Mouse (Mus musculus) fibroblast of lung, adult 2 months (primary cell): ENCODE measurements at regions not wholly inside any gene's neighbourhood (a gene's known extent, or its start where the extent isn't known, plus 50 kb on each side); places are given as distances from the start of the nearest gene placed in this dataset.

Source experiments
- DNase-seq: peaks from one replicate; pipeline ENCODE4 v3.0.0-alpha.2; 2011; ENCODE audit warnings: low read depth

DNA sequence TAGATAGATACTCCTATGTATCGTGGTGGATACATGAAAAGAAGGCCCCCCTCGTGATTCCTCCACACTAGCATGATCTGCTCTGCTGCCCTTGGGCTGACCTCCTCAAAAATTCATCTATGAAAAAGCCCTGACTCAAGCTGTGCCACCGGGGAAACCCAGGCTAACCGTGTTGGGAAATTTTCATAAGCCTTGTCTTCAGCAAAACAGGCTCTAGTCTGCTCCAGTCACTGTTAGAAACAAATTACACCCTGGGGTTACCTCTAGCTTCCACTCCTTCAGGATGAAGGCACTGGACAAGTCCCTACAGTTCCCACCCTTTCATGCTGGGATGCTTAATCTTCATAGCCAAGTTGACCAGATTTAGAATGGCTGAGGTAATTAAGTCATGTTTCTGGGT, 315.0 kb upstream of the Nrp1 start:
- DNase-seq = no peak

DNA sequence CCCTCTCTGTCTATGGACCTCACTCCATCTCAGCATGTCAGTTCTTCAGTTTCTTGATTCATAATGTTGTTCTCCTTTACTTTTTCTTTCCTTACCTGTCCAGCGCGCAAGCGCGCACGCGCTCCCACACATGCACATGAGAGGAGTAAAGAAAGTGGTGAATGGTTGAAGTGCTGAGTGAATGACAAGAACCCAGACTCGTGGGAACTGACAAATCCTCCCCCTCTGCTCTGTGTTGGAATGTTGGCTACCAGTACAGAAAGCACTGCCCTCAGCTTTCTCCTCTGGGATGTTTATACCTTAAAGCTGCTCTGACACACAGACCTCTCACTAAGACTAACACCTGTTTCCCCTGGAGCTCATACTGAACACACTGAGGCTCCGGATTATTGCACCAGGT, 302.2 kb upstream of the Nrp1 start:
- no peak for DNase-seq

DNA sequence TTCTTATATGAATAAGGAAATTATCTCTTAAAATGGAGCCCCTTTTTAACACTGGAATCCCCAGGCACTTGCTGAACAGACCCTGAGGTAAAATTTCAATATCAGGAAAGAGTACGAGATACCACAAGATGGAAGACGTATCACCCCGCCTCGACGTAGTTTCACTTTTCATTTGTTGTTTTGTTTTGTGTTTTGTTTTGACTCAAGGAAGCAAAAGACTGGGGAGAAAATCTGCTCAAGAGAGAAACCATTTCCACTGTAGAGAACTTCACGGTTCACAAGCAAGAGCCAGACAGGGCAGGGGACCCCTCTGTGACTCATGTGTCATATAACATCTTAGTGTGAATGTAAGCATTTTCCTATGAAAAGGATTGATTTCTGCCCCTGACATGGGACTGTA, 300.6 kb upstream of the Nrp1 start:
- no peak for DNase-seq

DNA sequence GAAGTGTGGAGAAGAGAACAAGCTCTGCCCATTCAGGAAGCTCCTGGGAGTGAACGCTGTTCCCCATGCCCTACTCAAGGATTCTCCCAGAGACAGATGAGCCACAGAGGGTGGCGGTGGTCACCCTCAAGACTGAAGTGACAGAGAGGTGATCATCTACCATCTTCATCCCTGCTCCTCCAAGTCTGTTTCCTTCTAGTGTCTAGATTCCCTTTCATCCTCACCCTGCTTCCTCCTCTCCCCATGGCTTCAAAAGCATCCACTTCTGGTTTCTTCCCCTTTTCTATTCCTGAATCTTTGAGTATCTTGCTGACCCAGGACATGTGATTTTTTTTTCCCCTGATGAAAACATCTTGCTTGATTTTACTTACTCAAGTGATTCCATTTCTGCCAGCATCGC, 298.6 kb upstream of the Nrp1 start:
- no peak for DNase-seq

DNA sequence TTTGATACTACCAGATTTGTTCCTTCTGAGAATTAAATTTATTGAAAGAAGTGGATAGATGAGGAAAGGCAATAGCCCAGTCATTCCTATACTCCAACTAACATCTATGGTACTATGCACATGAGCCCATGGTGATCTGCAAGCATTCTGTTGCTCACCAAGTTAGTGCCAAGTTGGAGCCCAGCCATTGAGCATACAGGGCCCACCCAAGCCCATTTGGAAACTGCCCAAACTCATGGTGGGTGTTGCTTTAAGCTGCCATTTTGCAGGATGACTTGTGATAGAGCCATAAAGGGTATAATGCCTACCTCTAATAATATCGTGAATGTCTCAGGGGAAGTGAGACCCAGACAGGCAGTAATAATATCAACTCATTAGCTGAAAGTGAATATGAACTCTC, 294.2 kb upstream of the Nrp1 start:
- no peak for DNase-seq

DNA sequence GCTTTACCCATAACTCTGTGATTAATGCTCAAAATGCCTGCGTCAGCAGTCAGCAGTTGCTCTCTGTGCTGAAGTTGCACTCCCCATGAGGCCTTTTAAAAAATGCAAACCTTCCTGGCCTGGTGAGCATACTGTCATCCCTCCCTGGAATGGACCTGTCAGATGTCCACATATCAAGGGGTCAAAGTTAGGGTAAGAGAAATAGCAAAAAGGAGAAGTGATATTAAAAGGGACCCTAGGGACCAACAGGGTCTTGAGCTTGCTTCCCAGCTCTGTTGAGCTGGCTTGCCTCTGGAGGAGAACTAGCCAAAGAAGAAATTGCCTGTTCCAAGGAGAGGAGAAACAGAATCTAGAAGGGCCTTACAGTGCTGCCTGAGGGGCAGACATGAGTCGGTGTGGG, 293.3 kb upstream of the Nrp1 start:
- DNase-seq = no peak

DNA sequence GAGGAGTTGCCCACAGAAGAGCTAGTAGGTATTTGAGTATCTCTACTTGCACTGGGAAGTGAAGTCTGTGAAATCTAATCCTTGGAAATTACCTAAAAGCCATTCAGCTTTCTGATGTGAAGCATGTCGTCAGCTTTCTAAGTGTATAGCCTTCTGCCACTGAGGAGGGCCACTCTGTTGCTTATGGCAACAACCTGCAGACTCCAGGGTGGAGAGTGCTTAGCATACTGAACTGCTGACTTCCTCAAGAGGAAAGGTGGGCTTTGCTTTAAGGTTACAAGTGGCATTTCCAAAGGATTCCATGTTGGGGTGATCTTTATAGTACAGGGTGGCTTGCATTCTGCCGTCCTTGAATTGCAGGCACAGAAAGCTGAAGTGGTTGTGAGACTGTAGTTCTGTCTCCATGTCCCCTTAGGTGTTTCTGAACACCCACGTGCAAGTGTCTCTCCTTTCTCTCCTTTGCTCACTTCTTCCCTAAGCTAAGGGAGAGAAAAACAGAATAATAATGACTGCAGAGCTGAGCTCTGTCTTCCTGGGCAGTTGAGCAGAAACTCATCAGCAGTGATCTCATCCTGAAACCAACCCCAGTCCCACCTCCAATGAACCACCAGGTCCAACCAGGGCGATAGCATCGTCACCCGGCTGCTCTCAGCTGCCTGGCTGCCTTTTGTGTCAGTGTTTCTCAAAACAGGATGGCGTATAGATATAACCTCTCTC, 292.3 kb upstream of the Nrp1 start:
- DNase-seq = no peak

DNA sequence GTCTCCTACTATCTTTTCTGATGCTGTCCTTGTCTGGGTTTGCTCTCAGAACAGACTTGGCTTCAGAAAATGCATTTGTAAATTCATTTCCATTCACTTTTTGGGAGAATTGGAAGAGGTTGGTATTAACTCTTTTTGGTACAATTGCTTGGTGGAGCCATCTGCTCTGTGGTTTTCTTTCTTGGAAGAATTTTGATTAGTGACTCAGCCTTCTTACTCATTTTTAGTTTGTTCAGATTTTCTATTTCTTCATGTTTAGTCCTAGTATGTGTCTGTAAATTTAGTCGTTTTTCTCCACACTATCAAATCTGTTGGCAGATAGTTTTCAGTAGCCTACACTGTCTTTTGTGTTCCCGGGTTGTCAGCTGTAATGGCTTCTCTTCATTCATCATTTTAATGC, 288.7 kb upstream of the Nrp1 start:
- DNase-seq = peak; percentile 22

DNA sequence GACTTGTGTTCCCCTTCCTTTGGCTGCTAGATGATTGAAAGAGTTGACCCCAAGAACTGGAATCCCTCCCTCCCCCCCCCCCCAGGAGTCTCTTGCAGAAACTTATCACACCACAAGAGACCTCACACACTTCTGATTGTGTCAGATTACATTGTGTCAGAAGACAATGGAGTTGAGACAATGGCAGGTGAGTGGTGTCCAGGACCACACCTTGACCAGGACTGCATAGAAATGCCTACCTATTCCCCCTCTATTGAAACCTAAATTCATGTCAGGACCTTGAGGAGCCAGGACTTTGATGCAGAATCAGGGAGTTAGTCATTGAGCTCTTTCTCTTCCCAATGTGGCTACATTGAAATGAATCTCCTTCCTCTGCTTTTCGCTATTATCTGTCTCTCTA, 282.8 kb upstream of the Nrp1 start:
- DNase-seq = no peak

DNA sequence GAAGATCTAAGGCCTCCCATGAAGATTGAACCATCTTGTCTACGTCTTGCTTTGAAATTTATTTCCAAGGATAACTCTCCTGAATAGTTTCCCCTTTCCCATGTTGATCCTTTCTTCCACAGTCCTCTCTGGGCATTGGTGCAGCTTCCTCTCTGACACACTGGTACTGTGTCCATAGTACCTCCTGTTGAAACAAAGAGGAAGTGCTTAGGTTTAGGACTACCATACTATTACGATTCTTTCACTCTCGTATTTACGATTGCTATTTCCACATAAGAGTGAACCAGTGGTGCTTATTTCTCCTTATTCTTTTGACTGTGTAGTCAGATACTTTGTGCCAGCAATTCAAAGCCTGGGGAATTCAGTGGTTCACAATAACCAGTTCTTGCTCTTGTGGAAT, 282.2 kb upstream of the Nrp1 start:
- no peak for DNase-seq

DNA sequence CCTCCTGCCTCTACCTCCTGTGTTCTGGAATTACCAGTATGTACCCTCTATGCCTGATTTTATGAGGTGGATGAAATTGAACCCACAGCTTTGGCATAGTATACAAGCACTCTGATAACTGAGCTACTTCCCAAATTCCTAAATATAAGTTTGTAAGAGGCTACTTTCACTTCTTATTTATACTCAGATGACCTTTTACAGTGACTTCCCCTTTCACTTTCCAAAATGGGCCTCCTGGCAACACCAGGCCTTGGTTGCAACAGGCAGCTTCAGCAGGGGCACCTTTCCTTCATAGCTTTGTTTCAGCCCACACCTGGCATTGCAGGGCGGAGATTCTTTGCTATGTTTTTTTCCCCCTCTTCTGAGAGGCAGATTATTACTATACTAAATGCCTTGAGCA, 279.7 kb upstream of the Nrp1 start:
- DNase-seq = no peak

DNA sequence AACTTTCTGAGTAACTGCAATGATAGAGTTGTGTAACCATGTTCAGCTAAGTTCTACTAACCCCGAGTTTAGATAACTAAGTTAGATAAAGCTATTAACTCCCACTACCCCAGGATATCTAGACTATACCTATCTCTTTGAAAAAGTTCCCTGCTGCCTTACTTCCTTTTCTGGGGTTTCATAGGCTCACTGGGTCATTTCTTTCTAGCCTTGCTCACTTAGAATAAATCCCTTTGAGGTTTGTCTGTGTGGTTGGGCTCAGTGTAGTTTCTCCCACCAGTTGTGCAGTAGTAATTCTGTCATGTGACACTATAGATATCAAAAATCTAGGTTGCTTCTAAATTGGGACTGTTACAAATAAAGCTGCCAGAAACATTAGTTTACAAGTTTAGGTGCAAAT, 272.6 kb upstream of the Nrp1 start:
- no peak for DNase-seq

DNA sequence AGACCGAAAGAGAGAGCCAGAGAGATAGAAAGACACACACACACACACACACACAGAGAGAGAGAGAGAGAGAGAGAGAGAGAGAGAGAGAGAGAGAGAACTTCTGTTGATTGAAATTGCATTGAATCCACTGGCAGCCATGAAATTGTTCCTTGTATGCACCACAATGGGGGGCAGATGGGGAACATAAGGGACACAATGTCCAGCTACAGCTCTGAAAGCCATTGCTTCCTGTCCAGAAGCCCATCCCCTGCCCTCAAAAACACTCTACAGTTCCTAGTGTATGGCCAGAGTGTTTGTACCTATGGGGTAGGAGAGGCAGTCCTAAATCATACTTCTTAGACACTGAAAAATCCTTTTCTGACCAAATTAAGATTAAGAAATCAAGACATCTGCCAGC, 270.9 kb upstream of the Nrp1 start:
- DNase-seq = no peak

DNA sequence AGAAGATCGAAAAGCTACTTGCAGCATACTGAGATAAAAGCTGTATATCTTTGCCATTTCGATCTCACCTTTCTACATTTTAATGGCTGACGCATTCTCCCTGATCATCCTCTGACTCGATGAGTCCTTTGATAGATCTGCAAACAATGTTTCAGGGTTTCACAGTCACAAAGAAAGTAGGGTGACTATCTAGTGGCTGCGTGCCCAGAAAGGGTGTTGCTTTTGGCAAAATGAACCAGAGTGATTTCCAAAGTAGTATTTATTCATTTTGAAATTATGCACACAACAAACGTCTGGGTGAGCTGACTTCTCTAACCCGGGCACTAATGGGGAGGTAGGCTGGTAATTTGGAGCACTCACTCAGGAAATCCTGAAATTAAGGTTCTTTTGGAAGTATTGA, 265.6 kb upstream of the Nrp1 start:
- peak; percentile 24 for DNase-seq

DNA sequence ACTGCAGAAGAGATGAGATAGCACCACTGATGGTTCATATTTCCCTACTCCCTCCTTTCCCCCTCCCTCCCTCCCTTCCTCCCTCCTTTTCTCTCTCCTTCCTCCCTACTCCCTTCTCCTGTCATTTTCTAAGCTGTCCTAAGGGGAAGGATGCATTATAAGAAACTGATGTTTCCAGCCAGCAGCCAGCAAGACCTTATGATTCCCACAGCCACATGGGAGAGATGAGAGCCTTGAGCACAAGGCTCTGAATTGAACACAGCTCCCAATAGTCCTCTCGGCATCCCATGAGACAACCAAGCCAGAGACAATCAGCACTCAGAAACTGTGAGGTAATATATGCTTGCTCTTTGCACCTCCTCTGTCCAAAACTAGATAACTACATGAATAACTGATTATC, 263.0 kb upstream of the Nrp1 start:
- DNase-seq = no peak

DNA sequence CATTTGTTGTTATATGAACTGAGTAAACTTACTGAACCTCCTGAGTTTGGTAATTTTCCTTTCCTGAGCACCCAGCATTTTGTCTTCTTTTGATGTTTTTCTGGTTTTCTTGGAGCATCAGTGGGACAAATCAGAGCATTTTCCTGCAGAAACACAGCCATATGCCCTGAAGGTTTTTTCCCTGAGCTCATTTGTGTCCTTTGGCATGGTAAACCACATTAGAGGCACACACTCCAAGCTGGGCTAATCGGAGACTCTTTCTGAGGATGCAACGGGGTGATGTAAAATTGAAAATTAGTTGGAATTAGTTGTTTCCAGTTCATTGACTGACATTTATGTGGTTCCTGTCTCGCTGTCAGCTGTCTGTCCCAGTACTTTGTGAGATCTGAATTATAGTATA, 260.8 kb upstream of the Nrp1 start:
- DNase-seq = no peak

DNA sequence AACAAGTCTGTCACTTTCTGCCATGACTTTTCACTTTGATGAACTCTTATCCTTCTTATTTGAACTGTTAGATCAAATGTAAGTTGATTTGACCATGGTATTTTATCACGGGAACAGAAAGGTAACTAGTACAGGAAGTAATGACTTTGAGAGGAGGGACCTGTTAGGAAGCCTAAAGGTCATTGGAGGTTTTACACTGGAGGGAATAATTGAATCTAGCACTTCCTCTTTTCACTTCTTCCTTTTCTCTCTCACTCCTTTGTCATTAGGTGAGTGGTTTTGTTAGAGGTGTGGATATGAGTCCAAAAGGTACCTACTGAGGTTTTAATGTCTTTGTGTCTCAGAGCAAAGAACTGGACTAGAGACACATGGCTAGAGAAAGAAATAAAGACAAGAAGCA, 255.0 kb upstream of the Nrp1 start:
- no peak for DNase-seq

DNA sequence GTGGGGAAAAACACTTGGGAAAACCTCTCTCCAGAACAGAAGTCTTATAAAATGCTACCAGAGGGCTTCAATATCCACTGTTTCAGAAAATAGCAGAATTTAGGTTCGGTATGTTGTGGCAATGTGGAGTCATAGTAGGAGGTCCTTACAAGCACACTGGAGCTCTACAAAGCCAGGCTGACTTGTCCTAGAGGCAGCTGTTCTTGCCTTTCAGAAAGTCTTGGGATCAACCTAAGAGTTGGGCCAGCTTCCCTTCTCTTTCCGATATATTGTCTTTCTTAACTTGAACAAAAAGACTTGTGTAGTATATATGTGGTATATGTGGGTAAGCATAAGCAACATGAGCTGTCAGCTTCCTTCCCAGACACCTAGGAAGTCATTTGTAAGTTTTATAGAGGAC, 251.8 kb upstream of the Nrp1 start:
- DNase-seq = no peak

DNA sequence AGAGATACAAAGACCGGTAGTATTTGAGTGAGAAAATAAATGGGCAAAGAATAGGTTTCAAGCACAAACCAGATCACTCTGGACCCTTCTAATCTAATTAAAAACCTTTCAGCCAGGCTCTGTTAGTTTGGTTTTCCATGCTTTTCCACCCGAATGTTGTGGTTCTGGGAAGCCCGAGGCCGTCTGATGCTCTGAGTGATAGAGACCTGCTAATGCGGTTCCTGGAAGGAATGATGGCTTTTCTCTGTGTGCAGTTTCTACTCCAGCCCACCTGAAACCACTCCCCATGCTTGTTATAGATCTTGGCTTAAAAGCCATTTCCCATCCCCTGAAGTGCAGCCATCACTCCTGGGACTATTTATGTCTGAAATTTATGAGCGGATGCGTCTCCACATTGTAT, 251.4 kb upstream of the Nrp1 start:
- DNase-seq = no peak

DNA sequence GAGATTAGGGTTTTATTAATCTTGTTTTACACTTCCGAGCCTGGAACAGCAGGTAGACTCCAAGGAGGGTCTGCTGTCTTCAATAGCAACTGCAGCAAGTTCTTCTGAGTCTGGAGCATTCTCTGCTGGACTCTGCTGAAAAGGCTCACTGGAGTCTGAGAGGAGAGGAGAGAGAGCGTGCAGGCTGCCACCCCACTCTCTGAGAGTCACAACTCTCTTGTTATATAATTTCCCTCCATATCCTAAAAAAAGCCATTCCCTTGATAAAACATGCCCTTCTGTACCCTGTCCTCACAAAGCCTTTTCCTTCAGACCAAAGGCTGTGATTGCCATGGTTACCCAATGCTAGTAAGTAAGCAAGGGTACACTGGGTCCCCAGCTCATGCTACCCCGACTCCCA, 249.4 kb upstream of the Nrp1 start:
- no peak for DNase-seq

DNA sequence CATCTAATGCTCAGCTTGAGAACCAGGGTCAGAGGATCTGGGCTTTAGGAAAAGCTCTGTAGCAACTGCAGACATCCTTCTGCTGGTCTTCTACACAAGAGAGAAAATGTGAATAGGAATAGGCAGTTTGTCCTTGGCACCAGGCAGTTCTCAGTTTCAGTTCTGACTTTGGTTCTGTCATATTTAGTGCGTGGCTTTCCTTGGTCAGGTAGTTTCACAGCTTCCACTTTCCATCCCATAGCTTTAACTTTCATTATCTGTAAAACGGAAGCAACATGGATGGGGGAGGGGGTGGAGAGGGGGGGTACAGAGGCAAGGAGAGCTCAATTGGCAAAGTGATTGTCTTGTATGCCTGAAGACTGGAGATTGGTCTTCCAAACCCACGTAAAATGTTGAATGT, 247.3 kb upstream of the Nrp1 start:
- DNase-seq = no peak

DNA sequence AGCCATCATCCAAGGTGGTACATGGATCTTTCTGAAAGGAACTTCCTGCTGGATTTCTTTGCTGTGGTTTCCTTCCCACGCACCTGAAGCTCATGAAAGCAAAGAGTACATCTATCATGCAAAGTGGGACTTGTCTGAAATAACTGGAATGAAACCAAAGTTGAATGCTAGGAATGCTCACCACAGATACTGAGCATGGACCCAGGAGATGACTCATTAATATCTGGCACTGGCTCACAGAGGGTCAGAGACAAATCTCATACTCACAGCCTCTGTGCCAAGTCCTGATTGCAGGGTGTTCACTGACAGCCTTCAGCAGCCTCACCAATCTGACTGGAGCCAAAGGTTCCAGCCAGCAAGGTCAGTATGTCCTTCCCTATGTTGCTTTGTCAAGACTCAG, 245.3 kb upstream of the Nrp1 start:
- DNase-seq = peak; percentile 49

DNA sequence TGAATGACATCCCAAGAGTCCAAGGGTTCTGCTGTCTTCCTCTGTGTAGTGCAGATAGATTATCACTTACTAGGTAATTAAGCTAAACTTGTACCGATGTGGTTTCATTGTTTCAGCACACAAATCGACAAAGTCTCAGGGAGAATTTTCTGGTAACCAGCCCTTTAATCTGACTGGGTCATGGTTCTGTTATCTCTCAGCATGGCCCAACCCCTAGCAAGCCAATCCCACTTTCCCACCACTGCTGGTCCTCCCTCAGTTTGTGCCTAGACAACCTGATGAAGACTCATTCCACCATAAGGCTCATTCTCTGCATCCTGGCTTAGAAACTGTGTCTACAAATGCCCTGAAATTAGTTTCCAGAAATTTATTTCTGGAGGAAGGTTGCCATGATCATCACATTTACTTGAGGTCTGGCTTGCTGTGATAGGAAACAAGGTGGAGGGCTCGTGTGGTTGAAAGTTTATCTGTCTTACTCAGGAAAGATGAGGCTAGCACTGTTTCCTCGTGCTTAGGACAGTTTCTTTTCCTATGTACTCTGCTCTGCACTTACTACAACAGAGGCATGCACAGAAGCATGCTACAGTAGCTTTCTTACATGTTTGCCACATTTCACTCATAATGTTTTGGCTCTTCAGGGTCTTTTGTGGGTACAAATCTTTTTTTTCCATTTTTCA, 217.0 kb upstream of the Nrp1 start:
- no peak for DNase-seq

DNA sequence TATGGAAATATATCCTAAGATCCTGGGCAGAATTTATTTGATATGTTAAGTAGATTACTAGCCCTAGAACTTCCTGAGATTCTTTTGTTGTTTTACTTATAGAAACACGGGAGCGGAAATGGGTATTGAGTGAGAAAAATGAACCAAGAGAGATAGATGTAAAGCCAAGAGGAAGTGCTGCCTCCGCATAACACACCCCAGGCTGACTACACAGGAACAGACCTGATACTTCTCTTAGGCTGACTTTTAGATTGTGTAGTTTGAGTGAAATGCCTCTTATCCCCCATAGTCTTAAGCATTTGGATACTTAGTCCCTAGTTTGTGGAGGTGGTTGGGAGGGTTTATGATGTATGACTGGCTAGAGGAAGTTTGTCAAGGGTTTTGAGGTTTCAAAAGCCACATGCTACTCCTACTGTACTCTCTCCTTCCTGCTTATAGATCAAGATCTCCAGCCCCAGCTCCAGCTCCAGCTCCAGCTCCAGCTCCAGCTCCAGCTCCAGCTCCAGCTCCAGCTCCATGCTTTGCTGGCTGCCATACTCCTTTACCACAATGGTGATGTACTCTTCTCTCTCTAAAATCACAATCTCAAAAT, 210.0 kb upstream of the Nrp1 start:
- no peak for DNase-seq
